Mouse (Mus musculus): ENCODE results near the gene Casp2.

DNA sequence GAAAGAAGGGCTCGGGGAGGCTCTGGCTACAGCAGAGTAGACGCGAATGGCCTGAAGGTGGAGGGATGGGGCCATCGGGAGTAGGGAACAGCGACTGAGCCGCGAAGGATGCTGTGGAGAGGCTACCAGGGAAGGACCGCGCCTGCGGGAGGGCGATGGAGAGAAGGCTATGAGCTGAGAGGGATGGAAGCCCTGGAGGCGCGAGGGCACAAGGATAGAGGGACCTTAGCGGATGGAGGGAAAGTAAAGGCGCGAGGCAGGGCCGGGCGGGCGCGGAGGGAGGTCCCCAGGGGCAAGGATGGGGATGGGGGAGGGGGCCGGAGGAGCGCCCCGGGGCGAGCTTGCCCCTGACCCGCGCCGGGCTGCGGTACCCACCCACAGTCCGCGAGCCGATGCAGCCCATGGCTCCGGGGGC, 59.3 kb downstream of the Casp2 start:
- no peak for TF ChIP-seq POLR2A (IDR thresholded peaks at IDR 0.05; ENCODE audit: insufficient read length, low read depth)
- no peak for TF ChIP-seq TCF3 (IDR thresholded peaks at IDR 0.05; ENCODE audit: insufficient read length, low read depth)
- TF ChIP-seq POLR2AphosphoS2 (IDR thresholded peaks at IDR 0.05; ENCODE audit: insufficient read length, low read depth) = no peak
- no peak for TF ChIP-seq CEBPB (IDR thresholded peaks at IDR 0.05; ENCODE audit: insufficient read depth, poor library complexity, severe bottlenecking)
- TF ChIP-seq MAX (IDR thresholded peaks at IDR 0.05; ENCODE audit: low read depth) = no peak
- TF ChIP-seq SRF (IDR thresholded peaks at IDR 0.05; ENCODE audit: control insufficient read depth, insufficient read length, low read depth) = no peak
- TF ChIP-seq TCF12 (IDR thresholded peaks at IDR 0.05; ENCODE audit: insufficient read depth, poor library complexity, severe bottlenecking) = no peak
- TF ChIP-seq MYOG (IDR thresholded peaks at IDR 0.05; ENCODE audit: control insufficient read depth in 1 of 3, insufficient read depth in 1 of 3, insufficient read length in 2 of 3, low read depth in 2 of 3) = no peak
